Mouse (Mus musculus) liver, postnatal 0 days (tissue): Measurements from ENCODE around the gene Zcchc17. TPM values are rescaled to one million over a fixed set of nuclear protein-coding genes. Genes with fewer than 3 reads are reported as not detected.

Source experiments
- ATAC-seq: fragments of 200-750 bp; cut with Nextera tagmentation; 2 replicates; pipeline ENCODE4 v1.8.0; 2017; ENCODE audit warnings: mild to moderate bottlenecking, moderate library complexity
- DNase-seq: peaks from one replicate; pipeline ENCODE4 v3.0.0-alpha.2; 2016
- H3K27ac ChIP-seq: fragments of 300-500 bp; sonication (generic); 2 replicates; pipeline ENCODE4 v1.5.1; 2014; ENCODE audit warnings: antibody characterized with exemption, moderate library complexity, mild to moderate bottlenecking, low read depth
- H3K27me3 ChIP-seq: fragments of 300-500 bp; sonication (generic); 2 replicates; pipeline ENCODE4 v1.6.1; 2014; ENCODE audit warnings: low read length, control low read depth, mixed read lengths; ENCODE audit not compliant: insufficient read depth
- H3K36me3 ChIP-seq: fragments of 300-500 bp; sonication (generic); replicated peaks from 2 replicates; pipeline ENCODE4 v1.6.1; 2014; ENCODE audit warnings: mild to moderate bottlenecking, control low read depth, low read length, moderate library complexity, mixed read lengths; ENCODE audit not compliant: insufficient read depth
- H3K4me1 ChIP-seq: fragments of 300-500 bp; sonication (generic); 2 replicates; pipeline ENCODE4 v1.6.1; 2014; ENCODE audit warnings: antibody characterized with exemption, mild to moderate bottlenecking, control low read depth; ENCODE audit not compliant: insufficient read depth
- H3K4me2 ChIP-seq: fragments of 300-500 bp; sonication (generic); 2 replicates; pipeline ENCODE4 v1.6.1; 2014; ENCODE audit warnings: low read depth, mild to moderate bottlenecking, low read length, moderate library complexity, mixed read lengths
- H3K4me3 ChIP-seq: fragments of 300-500 bp; sonication (generic); 2 replicates; pipeline ENCODE4 v1.5.1; 2014; ENCODE audit warnings: low read depth, low read length
- H3K9ac ChIP-seq: fragments of 300-500 bp; sonication (generic); replicated peaks from 2 replicates; pipeline ENCODE4 v1.6.1; 2014; ENCODE audit warnings: mild to moderate bottlenecking, moderate library complexity
- H3K9me3 ChIP-seq: fragments of 300-500 bp; sonication (generic); 2 replicates; pipeline ENCODE4 v1.6.1; 2016; ENCODE audit warnings: mild to moderate bottlenecking, control low read depth, low read length, mixed read lengths
- CTCF ChIP-seq: sonication (generic); IDR thresholded peaks from 2 replicates; pipeline ENCODE4 v1.5.1; 2016; ENCODE audit warnings: antibody characterized with exemption, low read depth
- EP300 ChIP-seq: IDR thresholded peaks from 2 replicates; pipeline ENCODE4 v1.6.1; 2016; ENCODE audit warnings: antibody characterized with exemption, low read depth, mild to moderate bottlenecking
- WGBS: fragments of 180-500 bp; shearing (Covaris S2); extraction: QIAGEN DNeasy Blood & Tissue Kit; methylation state at CpG from one replicate; pipeline ENCODE4 v1.1.7; 2014; ENCODE audit not compliant: insufficient replicate concordance; 5-methylcytosine and 5-hydroxymethylcytosine counted together
- polyA plus RNA-seq: library from polyadenylated mRNA; unstranded; fragments of >200 nt; fragmentation: Nextera tagmentation; extraction: Ambion mirVana; gene quantifications from 2 replicates; pipeline ENCODE4 v1.2.1, GENCODE M21; 2015

The Zcchc17 gene
- polyA plus RNA-seq, 1 experiment from 2014 or later = 27.5 TPM

DNA sequence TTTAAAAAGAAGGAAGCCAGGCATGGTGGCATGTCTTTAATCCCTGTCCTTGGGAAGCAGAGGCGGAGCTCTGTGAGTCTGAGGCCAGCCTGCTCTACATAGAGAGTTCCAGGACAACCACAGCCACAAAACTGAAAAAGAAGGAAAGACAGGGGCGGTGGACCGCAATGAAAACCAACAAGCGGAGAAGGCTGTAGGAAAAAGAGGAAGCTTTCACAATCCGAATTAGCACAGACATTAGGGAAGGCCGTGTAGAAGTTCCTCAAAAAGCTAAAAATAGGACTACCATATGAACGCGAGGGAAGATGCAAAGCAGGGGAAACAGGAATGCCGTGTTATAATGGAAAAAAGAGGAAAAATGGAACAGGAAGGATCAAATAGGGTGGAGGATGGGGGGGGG, 75.9 kb downstream of the Zcchc17 start:
- Histone ChIP-seq H3K4me1 (no peaks in the 10 kb centered on the region), H3K4me2 (no peak overlapping the region), H3K27me3 (peaks cover 16% of the 10 kb centered on the region; the same call in 1 of the 2 replicates), H3K27ac (no peak overlapping the region), H3K4me3 (no peak overlapping the region), H3K9me3 (no peaks in the 10 kb centered on the region), H3K36me3 (no peaks in the 10 kb centered on the region), H3K9ac (no peak overlapping the region)
- TF ChIP-seq EP300 = no peak
- no peak for TF ChIP-seq CTCF
- WGBS = 26% methylated on average over 9 of the region's 9 CpGs
- DNase-seq (no peak), ATAC-seq (no peak)

DNA sequence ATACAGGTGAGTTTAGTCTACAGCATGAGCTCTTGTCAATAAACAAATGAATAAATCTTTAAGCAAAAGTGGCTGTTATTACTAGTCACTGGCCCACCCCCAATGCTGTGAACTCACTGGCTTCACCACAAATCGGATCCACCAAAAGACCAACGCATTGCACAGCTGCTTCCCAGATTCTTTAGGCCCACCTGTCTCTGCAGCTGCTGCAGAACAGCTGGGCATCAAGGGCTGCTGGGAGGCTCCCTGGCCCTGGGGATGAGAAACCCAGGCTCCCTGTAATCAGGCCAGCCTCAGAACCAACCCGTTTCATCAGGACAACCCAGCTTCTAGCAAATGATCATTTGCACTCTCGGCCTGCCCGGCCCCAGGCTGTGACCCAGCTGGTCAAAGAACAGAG, 76.9 kb downstream of the Zcchc17 start:
- WGBS = 75% methylated on average over 5 of the region's 5 CpGs
- no peak overlapping the region for H3K27ac ChIP-seq
- H3K27me3 ChIP-seq = peaks cover 19% of the 10 kb centered on the region
- TF ChIP-seq CTCF (no peak), EP300 (no peak)
- no peak overlapping the region for H3K4me3 ChIP-seq
- no peaks in the 10 kb centered on the region for H3K9me3 ChIP-seq
- no peaks in the 10 kb centered on the region for H3K4me1 ChIP-seq
- no peak overlapping the region for H3K9ac ChIP-seq
- no peaks in the 10 kb centered on the region for H3K36me3 ChIP-seq
- DNase-seq = no peak
- H3K4me2 ChIP-seq = no peak overlapping the region
- ATAC-seq = no peak

GRCm38 (mm10) chr4:130279105-130279504, 80.6 kb downstream of the Zcchc17 start, which contains the start of gene Serinc2:
TSS of gene Serinc2 (minus strand) at chr4:130279205.
- H3K27me3 ChIP-seq = peaks cover 40% of the 10 kb centered on the region
- H3K4me1 ChIP-seq = no peaks in the 10 kb centered on the region; the same call in 1 of the 2 replicates
- H3K9me3 ChIP-seq = no peaks in the 10 kb centered on the region
- ATAC-seq (no peak), DNase-seq (no peak)
- H3K9ac ChIP-seq = no peak within 1 kb of the TSS
- WGBS = 56% methylated on average over 2 of the region's 2 CpGs
- no peaks in the 10 kb centered on the region for H3K36me3 ChIP-seq
- TF ChIP-seq CTCF = no peak
- TF ChIP-seq EP300 = no peak
- no peak within 1 kb of the TSS for H3K4me3 ChIP-seq
- no peak within 1 kb of the TSS for H3K4me2 ChIP-seq
- no peak within 1 kb of the TSS for H3K27ac ChIP-seq

DNA sequence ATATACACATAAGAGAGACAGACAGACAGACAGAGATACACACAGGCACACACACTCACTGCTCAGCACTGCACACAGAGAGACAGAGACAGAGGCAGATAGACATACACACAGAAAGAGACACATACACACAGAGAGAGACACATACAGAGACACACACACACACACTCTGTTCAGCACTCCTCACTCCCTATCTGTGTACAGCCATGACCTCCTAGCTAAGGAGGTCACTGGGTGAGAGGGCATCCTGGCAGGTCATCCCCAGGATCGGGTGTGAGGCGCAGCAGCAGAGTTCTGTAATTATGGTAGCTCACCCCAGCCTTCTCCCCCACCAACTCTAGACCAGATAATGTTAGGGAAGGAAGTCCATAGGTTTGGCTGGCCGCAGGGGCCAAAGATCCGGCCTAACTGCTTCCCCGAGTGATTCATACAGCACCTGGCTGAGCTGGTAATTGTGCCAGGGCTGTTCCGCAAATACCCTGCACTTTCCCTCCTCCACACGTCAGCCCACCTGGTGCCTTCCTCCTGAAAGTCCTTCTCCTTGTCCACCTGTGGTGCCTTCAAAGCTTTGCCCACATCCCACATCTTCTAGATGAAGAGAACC, 83.1 kb downstream of the Zcchc17 start:
- 22% methylated on average over 7 of the region's 7 CpGs for WGBS
- Histone ChIP-seq H3K4me2 (no peak overlapping the region), H3K4me3 (no peak overlapping the region), H3K9ac (no peak overlapping the region), H3K9me3 (no peaks in the 10 kb centered on the region), H3K4me1 (no peaks in the 10 kb centered on the region; the same call in 1 of the 2 replicates), H3K27me3 (peaks cover 57% of the 10 kb centered on the region), H3K27ac (no peak overlapping the region), H3K36me3 (no peaks in the 10 kb centered on the region)
- ATAC-seq (peak; percentile 84), DNase-seq (peak; percentile 46)
- TF ChIP-seq EP300 = no peak
- no peak for TF ChIP-seq CTCF

DNA sequence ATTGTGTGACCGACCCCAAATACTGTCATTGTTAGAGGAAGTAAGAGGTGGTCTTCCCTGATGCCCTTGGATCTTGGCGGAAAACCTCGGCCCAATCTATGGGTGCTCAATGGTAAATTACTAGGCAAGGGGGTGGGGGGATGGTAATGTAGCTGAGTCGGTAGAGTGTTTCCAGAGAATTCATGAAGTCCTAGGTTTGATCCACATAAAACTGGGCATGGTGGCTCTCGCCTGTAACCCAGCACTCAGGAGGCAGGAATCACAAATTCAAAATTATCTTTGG, 84.0 kb downstream of the Zcchc17 start:
- H3K4me1 ChIP-seq = no peaks in the 10 kb centered on the region; the same call in 1 of the 2 replicates
- H3K4me3 ChIP-seq = no peak overlapping the region
- H3K9me3 ChIP-seq = no peaks in the 10 kb centered on the region
- peaks cover 57% of the 10 kb centered on the region for H3K27me3 ChIP-seq
- H3K9ac ChIP-seq = no peak overlapping the region
- DNase-seq (no peak), ATAC-seq (no peak)
- peak overlapping the region; percentile 69; the same call in 1 of the 2 replicates for H3K4me2 ChIP-seq
- H3K27ac ChIP-seq = no peak overlapping the region
- WGBS = 46% methylated on average over 5 of the region's 5 CpGs
- no peaks in the 10 kb centered on the region for H3K36me3 ChIP-seq
- TF ChIP-seq CTCF (no peak), EP300 (no peak)

DNA sequence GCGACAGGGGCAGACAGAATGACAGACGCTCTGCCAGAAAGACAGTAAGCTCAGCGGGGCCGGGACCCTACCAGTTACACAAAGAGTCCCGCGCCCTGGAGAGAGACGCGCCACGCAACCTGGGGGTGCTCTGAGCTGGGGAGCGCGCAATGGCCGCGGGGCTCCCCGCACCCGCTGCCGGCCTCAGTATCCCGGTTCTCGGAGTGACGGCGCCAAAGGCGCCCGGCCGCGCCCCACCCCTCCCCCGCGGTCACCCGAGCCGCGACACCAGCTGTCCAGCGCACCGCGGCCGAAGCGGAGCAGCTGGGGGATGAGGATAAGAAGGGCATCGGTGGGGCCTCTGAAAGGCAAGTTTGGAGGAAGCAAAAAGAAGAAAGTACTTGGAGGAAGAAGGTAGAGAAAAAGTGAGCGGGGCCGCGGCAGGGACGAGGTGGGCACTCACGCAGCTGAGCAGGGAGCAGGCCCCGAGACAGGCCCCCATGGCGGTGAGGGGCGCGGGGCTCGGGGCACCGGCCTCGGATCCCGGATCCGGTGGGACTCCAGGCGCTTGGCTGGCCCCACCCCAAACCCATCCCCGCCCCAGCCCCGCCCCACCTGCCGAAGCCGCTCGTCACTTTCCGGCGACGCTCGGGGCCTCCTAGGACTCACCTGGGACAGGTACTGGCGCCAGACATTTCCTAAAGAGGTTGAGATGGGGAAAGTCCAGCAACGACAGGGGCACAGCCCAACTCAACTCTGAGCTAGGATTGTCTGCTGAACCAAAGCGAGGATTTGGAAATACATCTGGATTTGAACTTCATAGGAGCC, 84.5 kb downstream of the Zcchc17 start:
- Histone ChIP-seq H3K4me1 (no peaks in the 10 kb centered on the region; the same call in 1 of the 2 replicates), H3K27ac (no peak overlapping the region), H3K9me3 (no peaks in the 10 kb centered on the region), H3K4me2 (peak overlapping the region; percentile 69), H3K27me3 (peaks cover 57% of the 10 kb centered on the region), H3K4me3 (peak overlapping the region; percentile 33), H3K9ac (0 out of 2 replicates have a peak overlapping the region, but pooled peaks have one; percentile 11), H3K36me3 (no peaks in the 10 kb centered on the region)
- peak; percentile 68; the same call in 1 of the 2 replicates for ATAC-seq
- TF ChIP-seq CTCF = no peak
- no peak for TF ChIP-seq EP300
- 3% methylated on average over 61 of the region's 62 CpGs for WGBS
- DNase-seq = peak; percentile 45
